Mouse (Mus musculus) embryonic facial prominence, embryonic 13.5 days (tissue): Measurements from ENCODE around the gene Ctsk. TPM values are rescaled to one million over a fixed set of nuclear protein-coding genes. Genes with fewer than 3 reads are reported as not detected.

Source experiments
- ATAC-seq: fragments of 200-750 bp; cut with Nextera tagmentation; 2 replicates; pipeline ENCODE4 v1.8.0; 2017; ENCODE audit warnings: low read depth; ENCODE audit not compliant: insufficient number of reproducible peaks, insufficient read depth, low FRiP score, low TSS enrichment
- H3K27ac ChIP-seq: fragments of 300-500 bp; sonication (generic); 2 replicates; pipeline ENCODE4 v1.5.1; 2015; ENCODE audit warnings: moderate library complexity, mild to moderate bottlenecking, inconsistent platforms
- H3K27me3 ChIP-seq: fragments of 300-500 bp; sonication (generic); 2 replicates; pipeline ENCODE4 v1.6.1; 2015; ENCODE audit warnings: mild to moderate bottlenecking, inconsistent platforms
- H3K36me3 ChIP-seq: fragments of 300-500 bp; sonication (generic); 2 replicates; pipeline ENCODE4 v1.6.1; 2015; ENCODE audit warnings: mild to moderate bottlenecking, inconsistent platforms
- H3K4me1 ChIP-seq: fragments of 300-500 bp; sonication (generic); 2 replicates; pipeline ENCODE4 v1.6.1; 2015; ENCODE audit warnings: inconsistent platforms
- H3K4me2 ChIP-seq: fragments of 300-500 bp; sonication (generic); 2 replicates; pipeline ENCODE4 v1.6.1; 2015; ENCODE audit warnings: moderate library complexity, mild to moderate bottlenecking, inconsistent platforms
- H3K4me3 ChIP-seq: fragments of 300-500 bp; sonication (generic); 2 replicates; pipeline ENCODE4 v1.5.1; 2015; ENCODE audit warnings: mild to moderate bottlenecking, inconsistent platforms
- H3K9ac ChIP-seq: fragments of 300-500 bp; sonication (generic); 2 replicates; pipeline ENCODE4 v1.6.1; 2015; ENCODE audit warnings: mild to moderate bottlenecking, inconsistent platforms
- H3K9me3 ChIP-seq: fragments of 300-500 bp; sonication (generic); 2 replicates; pipeline ENCODE4 v1.6.1; 2016; ENCODE audit warnings: inconsistent platforms
- whole genome bisulfite sequencing: fragments of 180-500 bp; shearing (Covaris S2); methylation state at CpG from one replicate; pipeline ENCODE4 v1.1.7; 2015; ENCODE audit warnings: mixed read lengths; 5-methylcytosine and 5-hydroxymethylcytosine counted together
- polyA plus RNA-seq: library from polyadenylated mRNA; unstranded; fragments of >200 nt; fragmentation: Nextera tagmentation; extraction: Ambion mirVana; gene quantifications from 2 replicates; pipeline ENCODE4 v1.2.1, GENCODE M21; 2015

Ctsk gene
- polyA plus RNA-seq, 1 experiment from 2014 or later, result 37.9 TPM

- no peak overlapping the region for H3K4me2 ChIP-seq
- H3K36me3 ChIP-seq, result no peaks in the 10 kb centered on the region
- no peak overlapping the region for H3K4me3 ChIP-seq
- no peaks in the 10 kb centered on the region for H3K9me3 ChIP-seq
- no peak for ATAC-seq
- H3K4me1 ChIP-seq, result no peaks in the 10 kb centered on the region
- 58% methylated on average over 3 of the region's 3 CpGs for WGBS
- no peak overlapping the region for H3K27ac ChIP-seq
- no peaks in the 10 kb centered on the region for H3K27me3 ChIP-seq
- H3K9ac ChIP-seq, result no peak overlapping the region
These were observed 54.9 kb downstream of the Ctsk start for GRCm38 (mm10) chr3:95553986-95554385.

Other genes starting within 250 kb of the Ctsk start
- gene Bnipl, start 248.1 kb upstream of the Ctsk start, polyA plus RNA-seq, result 4.9 and 6.2 TPM in 2 replicates
- 41.4 and 42.9 TPM in 2 replicates for gene Mindy1, start 217.9 kb upstream of the Ctsk start, polyA plus RNA-seq
- gene Prune1, start 217.2 kb upstream of the Ctsk start, polyA plus RNA-seq, result 21.6 and 23.5 TPM in 2 replicates
- 1.7 and 2.4 TPM in 2 replicates for gene Anxa9, start 192.1 kb upstream of the Ctsk start, polyA plus RNA-seq
- gene Cers2, start 184.5 kb upstream of the Ctsk start, polyA plus RNA-seq, result 168 and 170 TPM in 2 replicates
- 49.8 and 51.5 TPM in 2 replicates for gene Setdb1, start 142.1 kb upstream of the Ctsk start, polyA plus RNA-seq
- gene 4930558C23Rik, start 96.4 kb upstream of the Ctsk start, polyA plus RNA-seq, result 0.39 TPM in 1 of 2 replicates, not detected in the other
- 53.2 and 60.8 TPM in 2 replicates for gene Arnt, start 64.9 kb upstream of the Ctsk start, polyA plus RNA-seq
- 11.8 and 12.6 TPM in 2 replicates for gene Ctss, start 27.5 kb downstream of the Ctsk start, polyA plus RNA-seq
- gene Hormad1, start 60.4 kb downstream of the Ctsk start, polyA plus RNA-seq, result not detected in 2 replicates
- gene Golph3l, start 89.7 kb downstream of the Ctsk start, polyA plus RNA-seq, result 30.2 and 32.3 TPM in 2 replicates
- gene Ensa, start 125.7 kb downstream of the Ctsk start, polyA plus RNA-seq, result 88.3 and 88.5 TPM in 2 replicates
- gene Mcl1, start 159.5 kb downstream of the Ctsk start, polyA plus RNA-seq, result 45.4 and 47.7 TPM in 2 replicates
- gene Adamtsl4, start 188.7 kb downstream of the Ctsk start, polyA plus RNA-seq, result 1.7 and 1.9 TPM in 2 replicates
- 5.9 and 6.6 TPM in 2 replicates for gene Ecm1, start 240.3 kb downstream of the Ctsk start, polyA plus RNA-seq